Mouse (Mus musculus): ENCODE measurements around the gene Muc20.

The Muc20 gene

GRCm38 (mm10) chr16:32796676-32797425, 384 bp downstream of the Muc20 start:
- no peak for DNase-seq (ENCODE audit: low spot score in 2 of 2)

- DNase-seq (ENCODE audit: low spot score in 2 of 2): no peak
Measured at GRCm38 (mm10) chr16:32795177-32795576, 2.1 kb downstream of the Muc20 start.

- DNase-seq (ENCODE audit: low spot score in 2 of 2): no peak
Measured at GRCm38 (mm10) chr16:32790056-32790455, 7.2 kb downstream of the Muc20 start.

- DNase-seq (ENCODE audit: low spot score in 2 of 2): peak in 1 of 2 experiments; percentile 9
Measured at GRCm38 (mm10) chr16:32784840-32785239, 12.4 kb downstream of the Muc20 start.

GRCm38 (mm10) chr16:32783324-32784062, 13.7 kb downstream of the Muc20 start:
- no peak for DNase-seq (ENCODE audit: low spot score in 2 of 2)

GRCm38 (mm10) chr16:32778956-32779355, 18.3 kb downstream of the Muc20 start:
- no peak for DNase-seq (ENCODE audit: low spot score in 2 of 2)

GRCm38 (mm10) chr16:32776676-32777075, 20.6 kb downstream of the Muc20 start:
- DNase-seq (ENCODE audit: low spot score in 2 of 2): no peak

- DNase-seq (ENCODE audit: low spot score in 2 of 2): no peak
Measured at GRCm38 (mm10) chr16:32766904-32767303, 30.3 kb downstream of the Muc20 start.

- no peak for DNase-seq (ENCODE audit: low spot score in 2 of 2)
Measured at GRCm38 (mm10) chr16:32764961-32765360, 32.3 kb downstream of the Muc20 start.

GRCm38 (mm10) chr16:32764550-32764949, 32.7 kb downstream of the Muc20 start:
- no peak for DNase-seq (ENCODE audit: low spot score in 2 of 2)

GRCm38 (mm10) chr16:32750242-32751127, 46.8 kb downstream of the Muc20 start:
- no peak for DNase-seq (ENCODE audit: low spot score in 2 of 2)

- DNase-seq (ENCODE audit: low spot score in 2 of 2): no peak
Measured at GRCm38 (mm10) chr16:32745852-32746251, 51.4 kb downstream of the Muc20 start.

- no peak for DNase-seq (ENCODE audit: low spot score in 2 of 2)
Measured at GRCm38 (mm10) chr16:32742712-32743111, 54.5 kb downstream of the Muc20 start.

GRCm38 (mm10) chr16:32741366-32741765, 55.9 kb downstream of the Muc20 start:
- DNase-seq (ENCODE audit: low spot score in 2 of 2): no peak

- no peak for DNase-seq (ENCODE audit: low spot score in 2 of 2)
Measured at GRCm38 (mm10) chr16:32740003-32740663, 57.1 kb downstream of the Muc20 start.

- DNase-seq (ENCODE audit: low spot score in 2 of 2): no peak
Measured at GRCm38 (mm10) chr16:32736022-32736421, 61.2 kb downstream of the Muc20 start.

- no peak for DNase-seq (ENCODE audit: low spot score in 2 of 2)
Measured at GRCm38 (mm10) chr16:32735586-32735985, 61.6 kb downstream of the Muc20 start, which contains the start of gene Muc4. TSS of gene Muc4 (plus strand) at chr16:32735886.

GRCm38 (mm10) chr16:32733213-32733612, 64.0 kb downstream of the Muc20 start:
- DNase-seq (ENCODE audit: low spot score in 2 of 2): no peak

GRCm38 (mm10) chr16:32728730-32729129, 68.5 kb downstream of the Muc20 start:
- no peak for DNase-seq (ENCODE audit: low spot score in 2 of 2)

GRCm38 (mm10) chr16:32728240-32728639, 69.0 kb downstream of the Muc20 start:
- DNase-seq (ENCODE audit: low spot score in 2 of 2): no peak
